Mouse (Mus musculus): ENCODE results near the gene Trak1. TPM values are rescaled to one million over a fixed set of nuclear protein-coding genes. Genes with fewer than 3 reads are reported as not detected.

Gene Trak1
- polyA plus RNA-seq (2015; fragmentation: Nextera tagmentation; extraction: Ambion mirVana), result 50.9 and 52.9 TPM in 2 replicates

DNA sequence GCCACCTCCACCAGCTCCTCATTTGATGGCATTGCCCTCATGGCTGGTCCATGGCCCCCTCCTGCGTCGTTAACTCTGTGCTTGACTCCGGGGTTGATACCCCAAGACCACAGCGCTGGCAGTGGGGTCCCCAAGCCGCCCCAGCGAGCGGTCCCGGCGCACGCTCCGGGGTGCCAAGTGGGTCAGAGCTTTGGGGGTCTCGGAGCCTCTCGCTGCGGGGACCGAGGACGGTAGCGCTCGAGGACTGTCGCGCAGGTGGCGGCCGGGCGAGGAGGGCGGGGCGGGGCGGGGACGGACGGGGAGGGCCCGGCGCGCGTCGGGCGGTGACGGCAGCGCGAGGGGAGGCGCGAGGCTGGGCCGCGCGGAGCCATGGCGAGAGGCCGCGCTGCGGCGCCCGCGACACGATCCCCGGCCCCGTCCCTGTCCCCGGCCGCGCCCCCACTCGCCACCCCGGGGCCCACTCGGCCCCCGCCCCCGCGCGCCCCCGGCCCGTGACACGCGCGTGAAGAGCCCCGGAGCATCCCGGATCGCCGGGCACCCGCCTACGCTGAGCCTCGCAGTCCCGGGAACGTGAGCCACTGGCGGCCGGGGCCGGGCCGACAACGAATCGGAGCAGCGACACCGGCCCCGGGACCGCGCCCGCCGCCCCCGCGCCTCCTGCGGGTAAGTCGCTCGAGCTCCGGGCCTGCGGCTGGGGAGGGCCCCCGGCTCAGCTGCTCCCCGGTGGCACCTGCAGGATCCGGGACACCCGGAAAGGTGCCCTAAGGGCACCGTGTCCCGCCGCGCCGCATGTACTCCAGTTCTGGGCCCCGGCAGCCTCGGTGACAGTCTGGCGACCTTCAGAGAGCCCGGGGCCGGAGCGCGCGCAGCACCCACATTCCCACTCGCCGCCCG, at the start of gene Trak1:
TSS of gene Trak1 (plus strand) at position 332 of the 894 bp plus-strand sequence.
- Histone ChIP-seq H3K9me3 (replicated peaks) (no peaks in the 10 kb centered on the region), H3K27ac (replicated peaks) (peak within 1 kb of the TSS; percentile 79), H3K4me2 (peak within 1 kb of the TSS; percentile 97), H3K27me3 (replicated peaks) (no peaks in the 10 kb centered on the region; the same call in 1 of the 2 replicates), H3K36me3 (no peaks in the 10 kb centered on the region), H3K4me3 (replicated peaks) (peak within 1 kb of the TSS; percentile 86), H3K9ac (replicated peaks) (peak within 1 kb of the TSS; percentile 90), H3K4me1 (peaks cover 45% of the 10 kb centered on the region)
- WGBS, result under 1% methylated on average over 54 of the region's 116 CpGs
- peak; percentile 89 for ATAC-seq (ENCODE audit: low FRiP score)

DNA sequence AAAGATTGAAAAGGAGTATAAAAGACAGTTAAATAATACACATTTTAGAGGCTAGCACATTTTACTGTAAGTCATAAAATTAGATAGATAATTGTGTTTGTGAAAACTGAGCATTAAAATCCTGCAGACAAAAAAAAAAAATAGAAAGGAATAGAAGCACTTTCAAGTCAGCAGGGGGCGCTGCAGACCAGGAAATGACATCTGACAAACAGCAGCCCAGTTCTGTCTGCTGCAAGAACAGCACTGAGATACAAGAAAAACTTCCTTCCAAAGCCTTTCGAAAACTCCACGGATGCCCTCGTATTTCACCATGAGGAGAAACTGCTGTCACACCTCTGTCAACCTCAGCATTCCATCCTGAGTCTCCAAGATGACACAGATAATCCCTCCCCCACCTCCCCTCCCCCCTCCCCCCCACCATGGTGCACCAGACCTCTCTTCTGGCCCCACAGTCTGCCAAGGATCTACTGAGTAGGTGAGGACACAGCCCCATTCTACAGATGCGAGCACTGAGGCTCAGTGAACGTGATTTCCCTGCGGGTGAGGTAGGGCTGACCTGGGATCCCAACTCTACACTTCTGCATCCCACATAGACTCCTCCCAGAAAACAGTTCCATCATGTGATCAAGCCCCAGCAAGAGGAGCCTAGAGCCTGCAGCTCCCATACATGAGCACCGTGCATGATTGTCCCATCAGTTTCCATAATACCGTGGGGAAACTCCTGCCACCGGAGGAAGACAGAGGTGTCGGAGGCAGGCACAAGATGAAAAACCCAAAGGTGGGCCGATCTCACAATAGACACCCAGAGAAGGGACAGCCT, 49.1 kb upstream of the Trak1 start:
- no peaks in the 10 kb centered on the region for H3K4me1 ChIP-seq
- no peaks in the 10 kb centered on the region for H3K9me3 ChIP-seq (replicated peaks)
- 66% methylated on average over 12 of the region's 12 CpGs for WGBS
- no peak overlapping the region for H3K4me2 ChIP-seq
- H3K27ac ChIP-seq (replicated peaks), result no peak overlapping the region
- H3K36me3 ChIP-seq, result no peaks in the 10 kb centered on the region
- H3K27me3 ChIP-seq (replicated peaks), result no peaks in the 10 kb centered on the region
- no peak overlapping the region for H3K9ac ChIP-seq (replicated peaks)
- H3K4me3 ChIP-seq (replicated peaks), result no peak overlapping the region
- ATAC-seq (ENCODE audit: low FRiP score), result peak; percentile 24; the same call in 1 of the 2 replicates

DNA sequence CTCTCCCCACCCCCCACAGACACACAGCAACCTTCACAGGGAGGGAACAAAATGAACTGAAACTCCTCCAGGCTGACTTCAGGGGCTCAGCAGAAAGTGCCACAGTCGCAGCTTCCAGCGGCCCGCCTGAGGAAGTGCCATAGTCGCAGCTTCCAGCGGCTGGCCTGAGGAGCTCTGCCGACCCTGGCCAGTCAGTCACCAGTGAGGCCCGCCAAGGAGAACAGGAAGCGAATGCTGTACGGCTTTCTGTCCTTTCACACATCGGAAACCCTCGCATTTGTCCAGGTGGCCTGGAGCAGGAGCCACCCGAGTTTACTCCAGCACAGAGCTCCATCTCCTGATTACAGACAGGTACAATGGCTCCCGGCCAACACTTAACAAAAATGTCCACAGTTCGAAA, 47.5 kb upstream of the Trak1 start:
- no peak for ATAC-seq (ENCODE audit: low FRiP score)
- 68% methylated on average over 14 of the region's 14 CpGs for WGBS
- Histone ChIP-seq H3K27ac (replicated peaks) (no peak overlapping the region), H3K36me3 (no peaks in the 10 kb centered on the region), H3K27me3 (replicated peaks) (no peaks in the 10 kb centered on the region), H3K4me1 (no peaks in the 10 kb centered on the region), H3K4me3 (replicated peaks) (no peak overlapping the region), H3K9me3 (replicated peaks) (no peaks in the 10 kb centered on the region), H3K9ac (replicated peaks) (no peak overlapping the region), H3K4me2 (no peak overlapping the region)

DNA sequence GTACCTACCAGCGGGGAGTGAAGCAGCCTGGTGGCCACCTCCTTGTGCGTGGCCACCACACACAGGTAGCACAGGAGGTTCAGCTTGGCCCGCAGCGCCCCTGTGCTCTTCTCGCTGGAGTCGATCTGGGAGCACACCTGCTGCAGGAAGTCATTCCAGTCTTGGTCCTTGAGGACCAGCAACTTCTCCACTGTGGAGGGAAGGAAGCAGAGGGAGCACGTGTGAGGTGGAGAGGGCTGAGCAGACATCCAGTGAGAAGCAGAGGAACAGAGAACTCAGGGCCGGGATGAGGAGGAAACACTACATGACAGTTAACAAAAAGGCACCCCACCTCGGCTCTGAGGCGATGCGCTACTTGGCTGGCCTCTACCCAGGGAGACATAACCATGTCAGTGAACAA, 46.4 kb upstream of the Trak1 start:
- 92% methylated on average over 11 of the region's 11 CpGs for WGBS
- ATAC-seq (ENCODE audit: low FRiP score), result no peak
- no peak overlapping the region for H3K9ac ChIP-seq (replicated peaks)
- no peaks in the 10 kb centered on the region for H3K27me3 ChIP-seq (replicated peaks)
- H3K9me3 ChIP-seq (replicated peaks), result no peaks in the 10 kb centered on the region
- H3K36me3 ChIP-seq, result no peaks in the 10 kb centered on the region
- H3K4me2 ChIP-seq, result no peak overlapping the region
- no peak overlapping the region for H3K4me3 ChIP-seq (replicated peaks)
- no peak overlapping the region for H3K27ac ChIP-seq (replicated peaks)
- no peaks in the 10 kb centered on the region for H3K4me1 ChIP-seq

DNA sequence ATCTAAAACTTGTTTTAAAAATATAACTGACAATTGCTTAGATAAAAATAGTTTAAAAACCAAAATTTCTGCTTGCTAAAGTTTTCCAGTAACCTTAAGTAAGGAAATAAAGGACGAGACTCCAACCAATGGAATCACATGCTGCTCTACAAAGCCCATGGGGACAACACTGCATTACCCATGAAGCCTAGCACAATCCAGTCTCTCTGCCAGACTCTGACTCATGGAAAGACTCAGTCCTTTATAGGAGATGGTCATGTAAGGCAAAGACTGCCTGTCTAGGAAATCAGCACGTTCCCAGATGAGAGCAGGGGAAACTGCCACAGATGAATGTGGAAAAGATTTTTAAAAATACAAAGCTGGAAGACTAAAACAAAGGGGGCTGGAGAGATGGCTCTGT, 43.3 kb upstream of the Trak1 start:
- Histone ChIP-seq H3K9ac (replicated peaks) (no peak overlapping the region), H3K36me3 (peaks cover 7% of the 10 kb centered on the region; the same call in 1 of the 2 replicates), H3K27ac (replicated peaks) (no peak overlapping the region), H3K9me3 (replicated peaks) (no peaks in the 10 kb centered on the region), H3K27me3 (replicated peaks) (no peaks in the 10 kb centered on the region), H3K4me1 (no peaks in the 10 kb centered on the region), H3K4me2 (no peak overlapping the region), H3K4me3 (replicated peaks) (no peak overlapping the region)
- ATAC-seq (ENCODE audit: low FRiP score), result no peak
- WGBS, result 90% methylated on average over 2 of the region's 2 CpGs

DNA sequence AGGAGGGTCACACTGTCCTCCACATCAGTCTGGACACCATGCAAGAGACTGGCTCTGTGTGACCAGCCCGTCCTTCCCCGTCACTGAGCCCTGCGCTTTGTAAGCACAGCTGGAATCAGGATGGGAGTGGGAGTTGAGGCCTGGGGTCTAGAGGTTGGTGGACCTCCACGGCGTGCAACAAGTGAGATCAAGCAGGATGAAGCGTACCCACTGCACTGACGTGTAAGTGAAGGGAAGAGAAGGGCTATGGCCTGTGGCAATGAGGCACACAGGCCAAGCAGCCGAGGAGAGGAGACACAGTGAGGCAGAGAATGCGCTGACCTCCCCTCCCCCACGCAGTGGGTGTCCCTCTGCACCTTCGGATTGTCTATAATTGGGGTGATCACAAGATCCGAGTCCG, 42.5 kb upstream of the Trak1 start:
- Histone ChIP-seq H3K4me2 (no peak overlapping the region), H3K27ac (replicated peaks) (no peak overlapping the region), H3K4me1 (no peaks in the 10 kb centered on the region), H3K36me3 (peaks cover 7% of the 10 kb centered on the region; the same call in 1 of the 2 replicates), H3K9me3 (replicated peaks) (no peaks in the 10 kb centered on the region), H3K4me3 (replicated peaks) (no peak overlapping the region), H3K9ac (replicated peaks) (no peak overlapping the region), H3K27me3 (replicated peaks) (no peaks in the 10 kb centered on the region)
- 95% methylated on average over 13 of the region's 13 CpGs for WGBS
- no peak for ATAC-seq (ENCODE audit: low FRiP score)

DNA sequence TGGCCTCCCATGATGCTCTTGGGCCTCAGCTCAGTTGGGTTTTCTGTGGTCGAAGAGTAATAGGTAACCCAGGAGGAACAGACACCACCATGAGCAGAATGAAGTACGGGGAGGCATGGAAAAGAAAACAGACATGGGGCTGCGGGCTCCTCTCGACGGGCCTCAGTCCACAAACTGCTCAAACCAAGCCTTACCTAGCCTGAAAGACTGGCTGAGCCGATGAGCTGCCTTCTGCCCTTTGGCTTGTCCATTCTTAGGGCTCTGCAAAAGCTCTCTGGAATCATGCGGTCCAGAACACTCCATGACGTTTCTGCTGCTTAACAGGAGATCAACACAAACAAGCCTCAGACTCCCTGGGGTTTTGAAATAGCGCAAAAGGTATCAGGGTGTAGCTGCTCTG, 40.2 kb upstream of the Trak1 start:
- H3K4me1 ChIP-seq, result no peaks in the 10 kb centered on the region
- H3K4me2 ChIP-seq, result no peak overlapping the region
- WGBS, result 81% methylated on average over 9 of the region's 9 CpGs
- no peak overlapping the region for H3K9ac ChIP-seq (replicated peaks)
- H3K27ac ChIP-seq (replicated peaks), result no peak overlapping the region
- no peaks in the 10 kb centered on the region for H3K27me3 ChIP-seq (replicated peaks)
- H3K36me3 ChIP-seq, result peaks cover 10% of the 10 kb centered on the region; the same call in 1 of the 2 replicates
- no peak for ATAC-seq (ENCODE audit: low FRiP score)
- H3K4me3 ChIP-seq (replicated peaks), result no peak overlapping the region
- no peaks in the 10 kb centered on the region for H3K9me3 ChIP-seq (replicated peaks)

DNA sequence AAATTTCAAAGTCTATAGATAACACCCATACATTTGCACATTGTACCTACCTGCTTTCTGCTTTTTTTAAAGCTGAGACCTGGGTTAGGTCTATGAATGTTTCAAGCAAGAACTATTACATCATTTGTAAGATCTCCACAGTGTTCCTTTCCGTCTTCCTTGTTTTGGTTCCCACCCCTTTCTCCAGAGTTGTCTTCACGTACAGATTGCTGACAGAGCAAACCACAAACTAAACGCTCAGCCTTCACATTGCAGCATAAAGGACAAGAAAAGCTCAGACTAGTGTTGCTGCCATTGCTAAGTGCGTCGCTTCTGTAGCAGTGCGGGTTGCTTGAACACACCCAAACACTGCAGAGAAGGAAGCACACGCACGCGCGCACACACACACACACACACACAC, 32.0 kb upstream of the Trak1 start:
- no peak overlapping the region for H3K4me3 ChIP-seq (replicated peaks)
- H3K9me3 ChIP-seq (replicated peaks), result no peaks in the 10 kb centered on the region
- no peaks in the 10 kb centered on the region for H3K4me1 ChIP-seq
- H3K27ac ChIP-seq (replicated peaks), result no peak overlapping the region
- 85% methylated on average over 10 of the region's 10 CpGs for WGBS
- 0 out of 2 replicates have a peak, but pooled peaks cover 4% of the 10 kb centered on the region for H3K36me3 ChIP-seq
- ATAC-seq (ENCODE audit: low FRiP score), result no peak
- no peak overlapping the region for H3K4me2 ChIP-seq
- H3K9ac ChIP-seq (replicated peaks), result no peak overlapping the region
- H3K27me3 ChIP-seq (replicated peaks), result no peaks in the 10 kb centered on the region

DNA sequence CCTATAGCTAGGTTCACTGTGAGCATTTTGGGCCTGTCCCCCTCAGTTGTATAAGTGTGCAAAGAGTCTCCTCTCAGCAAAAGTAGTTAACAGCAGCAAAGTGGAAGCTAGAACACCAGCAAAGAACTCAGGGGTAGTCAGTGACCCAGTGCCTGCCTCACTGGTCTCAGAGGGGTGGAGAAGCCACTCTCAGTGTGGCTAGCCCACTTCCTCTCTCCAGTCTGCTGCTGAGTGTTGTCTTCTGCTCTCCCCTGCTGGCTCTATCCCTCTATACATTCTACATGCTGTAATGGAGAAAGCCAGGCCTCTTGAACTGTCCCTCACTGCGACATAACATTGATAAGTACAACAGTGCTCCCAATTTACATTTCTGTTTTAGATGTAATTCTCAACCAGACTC, 26.2 kb upstream of the Trak1 start:
- Histone ChIP-seq H3K27ac (replicated peaks) (no peak overlapping the region), H3K27me3 (replicated peaks) (no peaks in the 10 kb centered on the region), H3K36me3 (no peaks in the 10 kb centered on the region), H3K4me1 (peaks cover 2% of the 10 kb centered on the region), H3K4me3 (replicated peaks) (no peak overlapping the region), H3K9ac (replicated peaks) (no peak overlapping the region), H3K4me2 (no peak overlapping the region), H3K9me3 (replicated peaks) (no peaks in the 10 kb centered on the region)
- no peak for ATAC-seq (ENCODE audit: low FRiP score)
- WGBS, result 100% methylated on average over 1 of the region's 1 CpGs

DNA sequence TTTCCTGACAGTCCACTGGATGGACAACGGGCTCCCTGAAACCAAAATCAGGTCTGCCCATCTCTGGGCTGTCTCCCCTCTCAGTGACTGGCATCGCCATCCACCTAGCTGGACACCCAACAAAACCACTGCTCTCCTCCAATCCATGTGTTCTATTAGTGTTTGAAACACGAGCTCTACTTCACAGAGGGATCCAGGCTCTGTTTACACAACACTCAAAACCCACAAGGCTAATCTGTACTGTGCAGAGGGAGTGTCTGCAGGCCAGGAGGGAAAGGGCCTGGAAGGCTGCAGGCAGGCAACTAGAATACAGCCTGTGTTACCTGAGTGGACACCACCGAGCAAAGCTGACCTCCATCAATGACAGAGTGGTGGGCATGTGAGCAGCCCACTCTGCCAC, 25.7 kb upstream of the Trak1 start:
- no peak overlapping the region for H3K27ac ChIP-seq (replicated peaks)
- no peak overlapping the region for H3K4me2 ChIP-seq
- ATAC-seq (ENCODE audit: low FRiP score), result no peak
- H3K4me3 ChIP-seq (replicated peaks), result no peak overlapping the region
- no peak overlapping the region for H3K9ac ChIP-seq (replicated peaks)
- H3K27me3 ChIP-seq (replicated peaks), result no peaks in the 10 kb centered on the region
- WGBS, result 75% methylated on average over 4 of the region's 4 CpGs
- no peaks in the 10 kb centered on the region for H3K9me3 ChIP-seq (replicated peaks)
- no peaks in the 10 kb centered on the region for H3K36me3 ChIP-seq
- peaks cover 6% of the 10 kb centered on the region for H3K4me1 ChIP-seq

DNA sequence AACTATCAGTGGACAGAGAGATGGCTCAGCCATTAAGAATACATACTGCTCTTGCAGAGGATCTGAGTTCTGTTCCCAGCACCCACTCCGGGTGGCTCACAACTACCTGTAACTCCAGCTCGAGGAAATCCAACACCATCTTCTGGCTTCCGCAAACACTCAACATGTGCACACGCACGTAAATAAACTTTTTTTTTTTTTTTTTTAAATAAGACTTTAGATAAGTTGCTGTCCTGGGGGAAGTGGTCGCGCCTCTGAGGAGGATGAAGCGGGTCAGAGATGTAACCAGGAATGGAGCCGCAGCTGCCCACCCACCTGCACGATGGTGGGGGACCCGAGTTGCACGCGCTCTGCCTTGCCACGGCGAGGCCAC, 20.6 kb upstream of the Trak1 start:
- 16% methylated on average over 15 of the region's 15 CpGs for WGBS
- ATAC-seq (ENCODE audit: low FRiP score), result no peak
- no peaks in the 10 kb centered on the region for H3K9me3 ChIP-seq (replicated peaks)

More for the DNA sequence above, 20.6 kb upstream of the Trak1 start:
- H3K4me1 ChIP-seq, result peaks cover 22% of the 10 kb centered on the region
- H3K36me3 ChIP-seq, result no peaks in the 10 kb centered on the region
- H3K4me2 ChIP-seq, result peak overlapping the region; percentile 82
- H3K27ac ChIP-seq (replicated peaks), result peak overlapping the region; percentile 90
- H3K27me3 ChIP-seq (replicated peaks), result no peaks in the 10 kb centered on the region
- peak overlapping the region; percentile 83 for H3K4me3 ChIP-seq (replicated peaks)
- peak overlapping the region; percentile 70 for H3K9ac ChIP-seq (replicated peaks)
